Mouse (Mus musculus) brain, embryonic 14.5 days (tissue): Measurements from ENCODE around the gene Krtdap. TPM values are rescaled to one million over a fixed set of nuclear protein-coding genes. Genes with fewer than 3 reads are reported as not detected.
A peak's percentile ranks its signal among the peaks of the same experiment; 100 is the strongest.

Source experiments
- DNase-seq: peaks from one replicate; pipeline ENCODE4 v3.0.0-alpha.2; 2011; ENCODE audit warnings: low read depth
- CTCF ChIP-seq: fragments of 200-500 bp; IDR thresholded peaks from 2 replicates; pipeline ENCODE4 v1.5.1; 2012; ENCODE audit warnings: inconsistent platforms, mild to moderate bottlenecking, moderate library complexity, borderline replicate concordance; ENCODE audit not compliant: insufficient read depth, insufficient read length; ENCODE audit errors: extremely low read depth
- POLR2A ChIP-seq: fragments of 200-500 bp; IDR thresholded peaks from 2 replicates; pipeline ENCODE4 v1.6.1; 2012; ENCODE audit warnings: mild to moderate bottlenecking, inconsistent platforms, borderline replicate concordance; ENCODE audit not compliant: poor library complexity, insufficient read depth, insufficient read length, severe bottlenecking; ENCODE audit errors: extremely low read depth
- polyA plus RNA-seq: library from polyadenylated mRNA; depleted of rRNA; stranded (reverse); fragments of >200 nt; gene quantifications from 2 replicates; pipeline ENCODE4 v1.2.3, GENCODE M21; 2012

Krtdap gene
- polyA plus RNA-seq, 1 experiment, result 5.6 TPM

DNA sequence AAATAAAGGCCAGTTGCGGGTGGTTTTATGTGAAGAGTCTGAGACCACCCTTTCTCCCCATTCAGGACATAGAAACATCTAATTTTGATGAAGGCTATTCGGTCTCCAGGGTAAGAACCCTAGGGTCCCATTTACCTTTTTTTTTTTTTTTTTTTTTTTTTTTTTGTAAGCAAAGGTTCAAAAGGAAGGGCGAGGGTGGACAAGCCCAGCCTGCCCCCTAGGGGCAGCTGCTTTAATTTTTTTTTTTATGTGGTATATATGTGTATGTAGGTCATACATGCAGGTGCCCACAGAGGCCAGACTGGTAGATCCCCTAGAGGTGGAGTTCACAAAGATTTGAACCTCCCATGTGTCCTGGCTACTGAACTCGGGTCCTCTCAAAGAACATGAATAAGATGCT lies 21.3 kb upstream of the Krtdap start:
- TF ChIP-seq POLR2A (no peak), CTCF (no peak)
- no peak for DNase-seq

DNA sequence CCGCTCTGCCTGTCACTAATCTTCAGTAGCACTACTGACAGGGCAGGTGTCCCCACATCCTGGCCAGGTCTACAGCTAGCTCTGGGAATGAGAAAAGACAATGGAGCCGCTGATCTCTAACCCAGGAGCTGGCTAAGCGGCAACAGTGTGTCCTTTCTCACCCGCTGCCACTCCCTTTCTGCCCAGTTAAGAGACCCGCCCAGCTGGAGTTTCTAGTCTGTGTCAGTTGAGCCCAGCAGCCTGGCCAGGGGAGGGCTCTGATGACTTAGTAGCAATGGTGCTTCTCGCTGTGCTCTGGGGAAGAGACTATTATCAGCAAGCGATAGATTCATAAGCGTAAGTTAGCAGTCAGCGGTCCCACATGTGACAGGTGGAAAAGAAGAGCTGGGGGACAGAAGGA lies 18.5 kb upstream of the Krtdap start:
- TF ChIP-seq POLR2A (no peak), CTCF (no peak)
- DNase-seq, result no peak

- TF ChIP-seq POLR2A (no peak), CTCF (no peak)
- no peak for DNase-seq
Measured at GRCm38 (mm10) chr7:30776104-30776503, 11.6 kb upstream of the Krtdap start.

GRCm38 (mm10) chr7:30777081-30777579 lies 10.6 kb upstream of the Krtdap start:
- DNase-seq, result no peak
- TF ChIP-seq CTCF, result no peak
- TF ChIP-seq POLR2A, result no peak

DNA sequence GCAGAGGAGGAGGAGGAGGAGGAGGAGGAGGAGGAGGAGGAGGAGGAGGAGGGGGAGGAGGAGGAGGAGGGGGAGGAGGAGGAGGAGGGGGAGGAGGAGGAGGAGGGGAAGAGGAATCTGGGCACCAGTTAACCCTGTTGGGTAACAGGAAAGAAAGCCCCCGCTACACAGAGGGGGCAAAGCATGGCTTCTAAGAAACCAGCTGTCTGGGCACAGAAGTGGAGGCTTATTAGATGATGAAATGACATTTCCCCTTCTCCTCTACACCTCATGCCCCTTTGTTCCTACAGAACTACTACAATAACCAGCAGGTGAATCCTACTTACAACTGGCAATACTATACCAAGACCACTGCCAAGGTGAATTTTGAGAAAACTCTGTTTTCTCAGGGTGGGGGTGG lies 9.8 kb upstream of the Krtdap start:
- TF ChIP-seq CTCF, result no peak
- no peak for TF ChIP-seq POLR2A
- DNase-seq, result no peak

GRCm38 (mm10) chr7:30781792-30782191 lies 5.9 kb upstream of the Krtdap start:
- TF ChIP-seq POLR2A, result no peak
- TF ChIP-seq CTCF, result peak; percentile 44; the same call in 1 of the 2 replicates
- DNase-seq, result no peak

DNA sequence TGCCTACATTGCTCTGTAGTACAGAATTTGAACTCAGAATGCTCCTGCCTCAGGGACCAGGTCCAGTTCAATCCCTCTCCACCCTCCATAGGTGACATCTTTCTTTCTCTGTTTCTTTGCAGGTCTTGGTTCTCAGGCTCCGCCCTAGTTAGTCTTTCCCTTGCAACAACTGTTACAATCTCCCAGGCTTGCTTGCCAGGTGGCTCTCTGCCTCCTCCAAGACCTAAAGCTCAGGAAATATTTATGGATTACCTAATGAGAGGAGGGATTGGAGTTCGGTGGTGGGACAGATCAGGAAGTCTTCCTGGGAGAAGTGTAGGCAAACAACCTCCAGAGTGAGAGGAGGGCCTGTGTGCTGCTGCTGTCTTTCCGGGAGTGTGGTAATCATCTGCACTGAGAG lies 5.0 kb upstream of the Krtdap start:
- DNase-seq, result no peak
- TF ChIP-seq POLR2A, result no peak
- no peak for TF ChIP-seq CTCF

- no peak for DNase-seq
- TF ChIP-seq POLR2A, result no peak
- no peak for TF ChIP-seq CTCF
Measured at GRCm38 (mm10) chr7:30785154-30785553, 2.5 kb upstream of the Krtdap start.

- peak; percentile 82 for DNase-seq
- TF ChIP-seq POLR2A, result no peak
- no peak for TF ChIP-seq CTCF
Measured at GRCm38 (mm10) chr7:30785721-30786546, 1.8 kb upstream of the Krtdap start.

GRCm38 (mm10) chr7:30790141-30790540 lies 2.4 kb downstream of the Krtdap start:
- DNase-seq, result no peak
- TF ChIP-seq CTCF, result no peak
- no peak for TF ChIP-seq POLR2A

DNA sequence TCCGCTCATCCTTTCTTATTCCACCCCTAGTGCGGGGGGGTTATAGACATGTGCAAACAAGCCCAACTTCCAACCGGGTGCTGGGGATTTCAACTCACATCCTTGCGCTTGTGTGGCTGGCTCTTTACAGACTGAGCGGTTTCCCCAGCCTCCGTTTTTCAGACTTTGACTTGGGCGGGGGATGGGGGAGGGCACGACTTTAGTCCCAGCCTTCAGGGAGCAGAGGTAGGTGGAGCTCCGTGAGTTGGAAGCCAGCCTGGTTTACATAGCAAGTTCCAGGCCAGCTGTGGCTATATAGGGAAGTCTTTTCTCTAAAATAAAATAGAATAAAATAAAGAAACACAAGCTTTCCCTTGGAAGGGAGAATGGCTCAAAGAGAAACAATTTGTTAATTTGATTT lies 4.2 kb downstream of the Krtdap start:
- DNase-seq, result no peak
- TF ChIP-seq POLR2A, result no peak
- no peak for TF ChIP-seq CTCF

- no peak for DNase-seq
- TF ChIP-seq CTCF (no peak), POLR2A (no peak)
Measured at GRCm38 (mm10) chr7:30794921-30795320, 7.2 kb downstream of the Krtdap start.
